Mouse (Mus musculus) MEL (cell line): Measurements from ENCODE around the gene Smim4. TPM values are rescaled to one million over a fixed set of nuclear protein-coding genes. Genes with fewer than 3 reads are reported as not detected.

Source experiments
- DNase-seq: peaks from one replicate; pipeline ENCODE4 v3.0.0; 2011; ENCODE audit warnings: low read depth, low spot score
- H3K27ac ChIP-seq: 2 replicates; pipeline ENCODE4 v1.5.1; 2012; ENCODE audit warnings: low read depth, mild to moderate bottlenecking, control low read depth, low read length, moderate library complexity; ENCODE audit not compliant: control insufficient read depth
- H3K27me3 ChIP-seq, 2 experiments: fragments of 150-350 bp in 1 of 2; sonication (generic) in 1 of 2; 2 replicates each; pipeline ENCODE4 v1.6.1; 2012; ENCODE audit warnings: low read length in 2 of 2, mild to moderate bottlenecking in 2 of 2, improper control_type of control experiment in 1 of 2, moderate library complexity in 1 of 2; ENCODE audit not compliant: insufficient read depth in 2 of 2, control insufficient read depth in 1 of 2
- H3K36me3 ChIP-seq, 2 experiments: 2 replicates each; pipeline ENCODE4 v1.6.1; 2012 to 2014; ENCODE audit warnings: low read length in 2 of 2, improper control_type of control experiment in 1 of 2, inconsistent platforms in 1 of 2, mild to moderate bottlenecking in 1 of 2; ENCODE audit not compliant: insufficient read depth in 2 of 2, control insufficient read depth in 1 of 2
- H3K4me1 ChIP-seq, 2 experiments: fragments of 150-350 bp in 1 of 2; sonication (generic) in 1 of 2; 2 replicates each; pipeline ENCODE4 v1.6.1; 2012; ENCODE audit warnings: low read length in 2 of 2, improper control_type of control experiment in 1 of 2, mild to moderate bottlenecking in 1 of 2; ENCODE audit not compliant: insufficient read depth in 2 of 2, control insufficient read depth in 1 of 2
- H3K4me3 ChIP-seq, 2 experiments: fragments of 150-350 bp in 1 of 2; sonication (generic) in 1 of 2; 2 replicates each; pipeline ENCODE4 v1.5.1; 2012; ENCODE audit warnings: low read depth in 2 of 2, low read length in 2 of 2, mild to moderate bottlenecking in 2 of 2, moderate library complexity in 2 of 2, control low read depth in 1 of 2, improper control_type of control experiment in 1 of 2; ENCODE audit not compliant: control insufficient read depth in 1 of 2, insufficient read depth in 1 of 2
- H3K79me2 ChIP-seq: 2 replicates; pipeline ENCODE4 v1.6.1; 2012; ENCODE audit warnings: mild to moderate bottlenecking, low read length, moderate library complexity; ENCODE audit not compliant: control insufficient read depth, poor library complexity, insufficient read depth
- H3K9ac ChIP-seq: 2 replicates; pipeline ENCODE4 v1.6.1; 2012; ENCODE audit warnings: low read depth, mild to moderate bottlenecking, control low read depth, low read length, moderate library complexity; ENCODE audit not compliant: control insufficient read depth, poor library complexity, severe bottlenecking
- H3K9me3 ChIP-seq: fragments of 150-350 bp; sonication (generic); replicated peaks from 2 replicates; pipeline ENCODE4 v1.6.1; 2012; ENCODE audit warnings: mild to moderate bottlenecking, low read length, improper control_type of control experiment, moderate library complexity; ENCODE audit not compliant: insufficient read depth
- BHLHE40 ChIP-seq: IDR thresholded peaks from 2 replicates; pipeline ENCODE4 v1.6.1; 2012; ENCODE audit warnings: low read depth, mild to moderate bottlenecking, inconsistent platforms, low read length, improper control_type of control experiment, borderline replicate concordance
- CHD1 ChIP-seq: IDR thresholded peaks from 2 replicates; pipeline ENCODE4 v1.6.1; 2012; ENCODE audit warnings: low read depth, mild to moderate bottlenecking, inconsistent platforms, low read length, improper control_type of control experiment
- CHD2 ChIP-seq: IDR thresholded peaks from 2 replicates; pipeline ENCODE4 v1.6.1; 2011; ENCODE audit warnings: low read length, improper control_type of control experiment
- CTCF ChIP-seq, 3 experiments: IDR thresholded peaks in 2 of 3; conservative IDR thresholded peaks in 1 of 3; 2 replicates each; pipeline ENCODE4 v1.5.1; 2011 to 2012; ENCODE audit warnings: low read length in 3 of 3, low read depth in 2 of 3, mild to moderate bottlenecking in 2 of 3, improper control_type of control experiment in 1 of 3, inconsistent platforms in 1 of 3, mixed read lengths in 1 of 3, moderate library complexity in 1 of 3; ENCODE audit not compliant: control insufficient read depth in 1 of 3, insufficient read depth in 1 of 3, poor library complexity in 1 of 3, severe bottlenecking in 1 of 3
- EP300 ChIP-seq, 2 experiments: IDR thresholded peaks; 2 replicates each; pipeline ENCODE4 v1.6.1; 2011; ENCODE audit warnings: improper control_type of control experiment in 2 of 2, low read length in 2 of 2, low read depth in 1 of 2, mild to moderate bottlenecking in 1 of 2
- GATA1 ChIP-seq: IDR thresholded peaks from 2 replicates; pipeline ENCODE4 v1.6.1; 2011; ENCODE audit warnings: low read depth, low read length, improper control_type of control experiment
- MAFK ChIP-seq: IDR thresholded peaks from 2 replicates; pipeline ENCODE4 v1.6.1; 2011; ENCODE audit warnings: low read depth, mild to moderate bottlenecking, low read length, improper control_type of control experiment, borderline replicate concordance
- MAX ChIP-seq: IDR thresholded peaks from 2 replicates; pipeline ENCODE4 v1.6.1; 2011; ENCODE audit warnings: low read length, improper control_type of control experiment
- MEF2A ChIP-seq: IDR thresholded peaks from 2 replicates; pipeline ENCODE4 v1.6.1; 2014; ENCODE audit warnings: low read depth, mild to moderate bottlenecking, inconsistent platforms, low read length, improper control_type of control experiment; ENCODE audit not compliant: poor library complexity, insufficient replicate concordance, severe bottlenecking; ENCODE audit errors: extremely low read depth
- MYB ChIP-seq: IDR thresholded peaks from 2 replicates; pipeline ENCODE4 v1.6.1; 2011; ENCODE audit warnings: mild to moderate bottlenecking, low read depth, low read length, improper control_type of control experiment
- NELFE ChIP-seq: IDR thresholded peaks from 2 replicates; pipeline ENCODE4 v1.6.1; 2011; ENCODE audit warnings: low read depth, low read length, improper control_type of control experiment
- POLR2A ChIP-seq, 2 experiments: IDR thresholded peaks; 2 replicates each; pipeline ENCODE4 v1.6.1; 2011 to 2012; ENCODE audit warnings: low read length in 2 of 2, mild to moderate bottlenecking in 2 of 2, control low read depth in 1 of 2, improper control_type of control experiment in 1 of 2, low read depth in 1 of 2, moderate library complexity in 1 of 2; ENCODE audit not compliant: control insufficient read depth in 1 of 2, insufficient read depth in 1 of 2, poor library complexity in 1 of 2
- POLR2AphosphoS5 ChIP-seq: IDR thresholded peaks from 2 replicates; pipeline ENCODE4 v1.6.1; 2012; ENCODE audit warnings: low read depth, borderline replicate concordance, mild to moderate bottlenecking, inconsistent platforms, low read length, moderate library complexity, mixed read lengths
- RCOR1 ChIP-seq: IDR thresholded peaks from 2 replicates; pipeline ENCODE4 v1.6.1; 2012; ENCODE audit warnings: low read depth, mild to moderate bottlenecking, inconsistent platforms, low read length, improper control_type of control experiment
- SIN3A ChIP-seq: IDR thresholded peaks from 2 replicates; pipeline ENCODE4 v1.6.1; 2012; ENCODE audit warnings: low read length, improper control_type of control experiment, inconsistent platforms
- TAL1 ChIP-seq: IDR thresholded peaks from 2 replicates; pipeline ENCODE4 v1.6.1; 2012; ENCODE audit warnings: mild to moderate bottlenecking, inconsistent platforms, low read length, moderate library complexity, mixed read lengths
- TBP ChIP-seq: IDR thresholded peaks from 2 replicates; pipeline ENCODE4 v1.8.0; 2011; ENCODE audit warnings: low read depth, low read length, improper control_type of control experiment
- UBTF ChIP-seq: IDR thresholded peaks from 2 replicates; pipeline ENCODE4 v1.6.1; 2012; ENCODE audit warnings: low read depth, mild to moderate bottlenecking, inconsistent platforms, low read length, improper control_type of control experiment, moderate library complexity, borderline replicate concordance; ENCODE audit not compliant: insufficient read depth
- USF1 ChIP-seq: IDR thresholded peaks from 2 replicates; pipeline ENCODE4 v1.6.1; 2014; ENCODE audit warnings: low read depth, mild to moderate bottlenecking, inconsistent platforms, low read length, improper control_type of control experiment, moderate library complexity
- USF2 ChIP-seq, 2 experiments: IDR thresholded peaks; 2 replicates each; pipeline ENCODE4 v1.6.1; 2011 to 2012; ENCODE audit warnings: improper control_type of control experiment in 2 of 2, low read length in 2 of 2, borderline replicate concordance in 1 of 2, inconsistent platforms in 1 of 2, low read depth in 1 of 2, mild to moderate bottlenecking in 1 of 2; ENCODE audit not compliant: insufficient read depth in 1 of 2
- ZKSCAN1 ChIP-seq: IDR thresholded peaks from 2 replicates; pipeline ENCODE4 v1.6.1; 2012; ENCODE audit warnings: low read depth, mild to moderate bottlenecking, inconsistent platforms, low read length, improper control_type of control experiment, moderate library complexity
- ZNF384 ChIP-seq: IDR thresholded peaks from 2 replicates; pipeline ENCODE4 v1.6.1; 2012; ENCODE audit warnings: low read depth, mild to moderate bottlenecking, inconsistent platforms, low read length, improper control_type of control experiment
- polyA plus RNA-seq, 2 experiments: library from polyadenylated mRNA; stranded (reverse) in 1 of 2; unstranded in 1 of 2; fragments of >175 nt in 1 of 2; fragments of >200 nt in 1 of 2; gene quantifications; 2 replicates each; pipeline versions ENCODE4 v1.2.1 to v1.2.4; 2012; ENCODE audit warnings: low replicate concordance in 2 of 2, low read depth in 1 of 2; ENCODE audit not compliant: insufficient read length in 2 of 2, insufficient read depth in 1 of 2, missing spikeins in 1 of 2
- total RNA-seq: library from RNA; depleted of rRNA; stranded (reverse); fragments of 300-350 nt; gene quantifications from 2 replicates; pipeline ENCODE4 v1.2.3, GENCODE M21; 2012

Smim4 gene
- total and polyA plus RNA-seq, 3 experiments: 87.8 to 122 TPM; not detected in 1

GRCm38 (mm10) chr14:31145694-31146093, 16.9 kb upstream of the Smim4 start:
- Histone ChIP-seq H3K9me3 (no peaks in the 10 kb centered on the region), H3K9ac (no peak overlapping the region), H3K27ac (no peak overlapping the region), H3K79me2 (no peaks in the 10 kb centered on the region), H3K4me1 (no peaks in the 10 kb centered on the region), H3K36me3 (no peaks in the 10 kb centered on the region), H3K4me3 (no peak overlapping the region), H3K27me3 (0 out of 4 replicates have a peak, but pooled peaks cover under 1 to 2% of the 10 kb centered on the region in 2 experiments)
- no peak for DNase-seq
- TF ChIP-seq ZNF384 (no peak), GATA1 (no peak), EP300 (IDR thresholded peaks at IDR 0.05; ENCODE audit: low read depth in 1 of 2, low read length in 2 of 2) (no peak), SIN3A (no peak), ZKSCAN1 (no peak), MAFK (no peak), CHD2 (no peak)

GRCm38 (mm10) chr14:31141011-31141410, 12.3 kb upstream of the Smim4 start:
- no peaks in the 10 kb centered on the region for H3K9me3 ChIP-seq
- H3K36me3 ChIP-seq: no peaks in the 10 kb centered on the region
- no peaks in the 10 kb centered on the region for H3K27me3 ChIP-seq
- no peak for DNase-seq
- no peak overlapping the region for H3K9ac ChIP-seq
- H3K4me1 ChIP-seq: no peaks in the 10 kb centered on the region
- no peak overlapping the region for H3K4me3 ChIP-seq
- no peak for TF ChIP-seq SIN3A
- TF ChIP-seq NELFE: no peak
- no peak for TF ChIP-seq POLR2A (IDR thresholded peaks at IDR 0.05; ENCODE audit: control insufficient read depth in 1 of 2, insufficient read depth in 1 of 2, low read depth in 1 of 2, low read length in 2 of 2, poor library complexity in 1 of 2)
- TF ChIP-seq CTCF (IDR thresholded peaks at IDR 0.05 in 2 of 3, conservative IDR thresholded peaks at IDR 0.05 in 1 of 3; ENCODE audit: control insufficient read depth in 1 of 3, insufficient read depth in 1 of 3, low read depth in 2 of 3, low read length in 3 of 3, poor library complexity in 1 of 3, severe bottlenecking in 1 of 3): no peak
- TF ChIP-seq USF2 (IDR thresholded peaks at IDR 0.05; ENCODE audit: borderline replicate concordance in 1 of 2, insufficient read depth in 1 of 2, low read depth in 1 of 2, low read length in 2 of 2): no peak
- no peak for TF ChIP-seq MAX
- no peak for TF ChIP-seq BHLHE40
- TF ChIP-seq RCOR1: no peak
- TF ChIP-seq USF1: no peak
- no peak for TF ChIP-seq UBTF
- no peak for TF ChIP-seq POLR2AphosphoS5
- TF ChIP-seq EP300 (IDR thresholded peaks at IDR 0.05; ENCODE audit: low read depth in 1 of 2, low read length in 2 of 2): no peak
- TF ChIP-seq TAL1: no peak
- TF ChIP-seq TBP: no peak
- no peak for TF ChIP-seq MYB
- TF ChIP-seq CHD1: no peak
- TF ChIP-seq MEF2A: no peak
- H3K27ac ChIP-seq: no peak overlapping the region
- no peaks in the 10 kb centered on the region for H3K79me2 ChIP-seq
